Mouse (Mus musculus): ENCODE measurements around the gene Lix1l. TPM values are rescaled to one million over a fixed set of nuclear protein-coding genes. Genes with fewer than 3 reads are reported as not detected.
A peak's percentile ranks its signal among the peaks of the same experiment; 100 is the strongest.

The Lix1l gene
- polyA plus RNA-seq, 2 experiments, result 0.32 to 2.9 TPM

- peak overlapping the region; percentile 89 to 99 for H3K4me3 ChIP-seq (ENCODE audit: insufficient read depth in 1 of 2, low read depth in 2 of 2, low read length in 2 of 2)
- H3K27me3 ChIP-seq (ENCODE audit: control insufficient read depth, insufficient read depth, low read length), result no peaks in the 10 kb centered on the region
- H3K9me3 ChIP-seq (ENCODE audit: control insufficient read depth, low read length), result no peaks in the 10 kb centered on the region
- H3K36me3 ChIP-seq (replicated peaks; ENCODE audit: control insufficient read depth, insufficient read depth, low read depth), result peaks cover 15% of the 10 kb centered on the region
- DNase-seq (ENCODE audit: low read depth in 3 of 3, low spot score in 3 of 3) (no peak), ATAC-seq (ENCODE audit: insufficient read depth) (no peak)
- peaks cover 17 to 33% of the 10 kb centered on the region in 2 experiments for H3K4me1 ChIP-seq (replicated peaks; ENCODE audit: control insufficient read depth in 2 of 2, insufficient read depth in 2 of 2, low read length in 1 of 2)
- TF ChIP-seq CTCF (IDR thresholded peaks at IDR 0.05; ENCODE audit: low read depth) (no peak), EP300 (IDR thresholded peaks at IDR 0.05; ENCODE audit: low read depth) (no peak)
- no peak overlapping the region for H3K9ac ChIP-seq (replicated peaks)
- H3K4me2 ChIP-seq (ENCODE audit: low read depth), result peak overlapping the region; percentile 99
- no peak overlapping the region; the same call in 1 of the 2 replicates for H3K27ac ChIP-seq
- WGBS (ENCODE audit: insufficient replicate concordance), result 59% methylated on average over 9 of the region's 9 CpGs
These were observed 39.9 kb upstream of the Lix1l start for GRCm38 (mm10) chr3:96560881-96561668.

- Histone ChIP-seq H3K4me3 (ENCODE audit: insufficient read depth in 1 of 2, low read depth in 2 of 2, low read length in 2 of 2) (no peak overlapping the region), H3K9me3 (ENCODE audit: control insufficient read depth, low read length) (no peaks in the 10 kb centered on the region), H3K4me2 (ENCODE audit: low read depth) (peak overlapping the region; percentile 99; the same call in 1 of the 2 replicates), H3K27me3 (ENCODE audit: control insufficient read depth, insufficient read depth, low read length) (no peaks in the 10 kb centered on the region), H3K4me1 (replicated peaks; ENCODE audit: control insufficient read depth in 2 of 2, insufficient read depth in 2 of 2, low read length in 1 of 2) (peaks cover 17 to 33% of the 10 kb centered on the region in 2 experiments), H3K36me3 (replicated peaks; ENCODE audit: control insufficient read depth, insufficient read depth, low read depth) (peaks cover 15% of the 10 kb centered on the region), H3K27ac (no peak overlapping the region), H3K9ac (replicated peaks) (no peak overlapping the region)
- TF ChIP-seq CTCF (IDR thresholded peaks at IDR 0.05; ENCODE audit: low read depth), result no peak
- no peak for TF ChIP-seq EP300 (IDR thresholded peaks at IDR 0.05; ENCODE audit: low read depth)
- DNase-seq (ENCODE audit: low read depth in 3 of 3, low spot score in 3 of 3) (no peak), ATAC-seq (ENCODE audit: insufficient read depth) (no peak)
- 41% methylated on average over 10 of the region's 10 CpGs for WGBS (ENCODE audit: insufficient replicate concordance)
These were observed 38.8 kb upstream of the Lix1l start for GRCm38 (mm10) chr3:96561946-96562681.

- DNase-seq (ENCODE audit: low read depth in 3 of 3, low spot score in 3 of 3) (no peak), ATAC-seq (ENCODE audit: insufficient read depth) (no peak)
- Histone ChIP-seq H3K4me3 (ENCODE audit: insufficient read depth in 1 of 2, low read depth in 2 of 2, low read length in 2 of 2) (no peak overlapping the region), H3K9me3 (ENCODE audit: control insufficient read depth, low read length) (no peaks in the 10 kb centered on the region), H3K9ac (replicated peaks) (no peak overlapping the region), H3K27ac (no peak overlapping the region), H3K4me1 (replicated peaks; ENCODE audit: control insufficient read depth in 2 of 2, insufficient read depth in 2 of 2, low read length in 1 of 2) (peaks cover 17 to 35% of the 10 kb centered on the region in 2 experiments), H3K36me3 (replicated peaks; ENCODE audit: control insufficient read depth, insufficient read depth, low read depth) (peaks cover 15% of the 10 kb centered on the region), H3K4me2 (ENCODE audit: low read depth) (no peak overlapping the region), H3K27me3 (ENCODE audit: control insufficient read depth, insufficient read depth, low read length) (no peaks in the 10 kb centered on the region)
- TF ChIP-seq EP300 (IDR thresholded peaks at IDR 0.05; ENCODE audit: low read depth), result no peak
- TF ChIP-seq CTCF (IDR thresholded peaks at IDR 0.05; ENCODE audit: low read depth), result no peak
- WGBS (ENCODE audit: insufficient replicate concordance), result 60% methylated on average over 8 of the region's 8 CpGs
These were observed 37.7 kb upstream of the Lix1l start for GRCm38 (mm10) chr3:96563267-96563666.

GRCm38 (mm10) chr3:96563911-96564632 is 36.9 kb upstream of the Lix1l start:
- Histone ChIP-seq H3K27me3 (ENCODE audit: control insufficient read depth, insufficient read depth, low read length) (no peaks in the 10 kb centered on the region), H3K4me3 (ENCODE audit: insufficient read depth in 1 of 2, low read depth in 2 of 2, low read length in 2 of 2) (no peak overlapping the region), H3K36me3 (replicated peaks; ENCODE audit: control insufficient read depth, insufficient read depth, low read depth) (peaks cover 15% of the 10 kb centered on the region), H3K4me1 (replicated peaks; ENCODE audit: control insufficient read depth in 2 of 2, insufficient read depth in 2 of 2, low read length in 1 of 2) (peaks cover 17 to 35% of the 10 kb centered on the region in 2 experiments), H3K9me3 (ENCODE audit: control insufficient read depth, low read length) (no peaks in the 10 kb centered on the region), H3K27ac (no peak overlapping the region), H3K4me2 (ENCODE audit: low read depth) (peak overlapping the region; percentile 52), H3K9ac (replicated peaks) (no peak overlapping the region)
- TF ChIP-seq EP300 (IDR thresholded peaks at IDR 0.05; ENCODE audit: low read depth) (no peak), CTCF (IDR thresholded peaks at IDR 0.05; ENCODE audit: low read depth) (no peak)
- DNase-seq (ENCODE audit: low read depth in 3 of 3, low spot score in 3 of 3), result no peak
- 33% methylated on average over 10 of the region's 10 CpGs for WGBS (ENCODE audit: insufficient replicate concordance)
- peak; percentile 22; the same call in 1 of the 2 replicates for ATAC-seq (ENCODE audit: insufficient read depth)
